Mouse (Mus musculus) intestine, postnatal 0 days (tissue): ENCODE data around the gene Zbtb43. TPM values are rescaled to one million over a fixed set of nuclear protein-coding genes. Genes with fewer than 3 reads are reported as not detected.

Experiments
- ATAC-seq: fragments of 200-750 bp; cut with Nextera tagmentation; 2 replicates; pipeline ENCODE4 v1.8.0; 2017; ENCODE audit warnings: mild to moderate bottlenecking, moderate TSS enrichment, moderate library complexity
- H3K27ac ChIP-seq: fragments of 300-500 bp; sonication (generic); 2 replicates; pipeline ENCODE4 v1.5.1; 2014; ENCODE audit warnings: mild to moderate bottlenecking, low read depth, low read length, moderate library complexity
- H3K27me3 ChIP-seq: fragments of 300-500 bp; sonication (generic); replicated peaks from 2 replicates; pipeline ENCODE4 v1.6.1; 2014; ENCODE audit warnings: low read length, mixed read lengths; ENCODE audit not compliant: control insufficient read depth, insufficient read depth
- H3K36me3 ChIP-seq: fragments of 300-500 bp; sonication (generic); 2 replicates; pipeline ENCODE4 v1.6.1; 2014; ENCODE audit warnings: mild to moderate bottlenecking, moderate library complexity; ENCODE audit not compliant: control insufficient read depth, insufficient read depth
- H3K4me1 ChIP-seq: fragments of 300-500 bp; sonication (generic); replicated peaks from 2 replicates; pipeline ENCODE4 v1.6.1; 2014; ENCODE audit warnings: antibody characterized with exemption, low read length, mixed read lengths; ENCODE audit not compliant: control insufficient read depth, insufficient read depth
- H3K4me2 ChIP-seq: fragments of 300-500 bp; sonication (generic); replicated peaks from 2 replicates; pipeline ENCODE4 v1.6.1; 2014; ENCODE audit warnings: low read depth, mild to moderate bottlenecking, moderate library complexity
- H3K4me3 ChIP-seq: fragments of 300-500 bp; sonication (generic); 2 replicates; pipeline ENCODE4 v1.5.1; 2014; ENCODE audit warnings: low read depth, low read length
- H3K9ac ChIP-seq: fragments of 300-500 bp; sonication (generic); 2 replicates; pipeline ENCODE4 v1.6.1; 2014; ENCODE audit warnings: mild to moderate bottlenecking, low read depth, low read length
- H3K9me3 ChIP-seq: fragments of 300-500 bp; sonication (generic); 2 replicates; pipeline ENCODE4 v1.6.1; 2016; ENCODE audit warnings: mixed run types; ENCODE audit not compliant: control insufficient read depth
- CTCF ChIP-seq: sonication (generic); IDR thresholded peaks from 2 replicates; pipeline ENCODE4 v1.5.1; 2016; ENCODE audit warnings: low read depth, mild to moderate bottlenecking, control low read depth, antibody characterized with exemption, moderate library complexity
- WGBS: fragments of 180-500 bp; shearing (Covaris S2); extraction: QIAGEN DNeasy Blood & Tissue Kit; methylation state at CpG from one replicate; pipeline ENCODE4 v1.1.7; 2014; 5-methylcytosine and 5-hydroxymethylcytosine counted together
- polyA plus RNA-seq: library from polyadenylated mRNA; unstranded; fragments of >200 nt; fragmentation: Nextera tagmentation; extraction: Ambion mirVana; gene quantifications from 2 replicates; pipeline ENCODE4 v1.2.1, GENCODE M21; 2015

Gene Zbtb43
- polyA plus RNA-seq, 1 experiment from 2014 or later = 9.3 TPM

GRCm38 (mm10) chr2:33452140-33452539 lies 16.2 kb downstream of the Zbtb43 start:
- Histone ChIP-seq H3K9me3 (no peaks in the 10 kb centered on the region), H3K9ac (no peak overlapping the region), H3K4me1 (no peaks in the 10 kb centered on the region), H3K27ac (no peak overlapping the region), H3K4me3 (no peak overlapping the region), H3K27me3 (no peaks in the 10 kb centered on the region), H3K4me2 (no peak overlapping the region), H3K36me3 (peaks cover 70% of the 10 kb centered on the region)
- TF ChIP-seq CTCF = no peak
- WGBS = 40% methylated on average over 4 of the region's 4 CpGs
- no peak; the same call in 1 of the 2 replicates for ATAC-seq

DNA sequence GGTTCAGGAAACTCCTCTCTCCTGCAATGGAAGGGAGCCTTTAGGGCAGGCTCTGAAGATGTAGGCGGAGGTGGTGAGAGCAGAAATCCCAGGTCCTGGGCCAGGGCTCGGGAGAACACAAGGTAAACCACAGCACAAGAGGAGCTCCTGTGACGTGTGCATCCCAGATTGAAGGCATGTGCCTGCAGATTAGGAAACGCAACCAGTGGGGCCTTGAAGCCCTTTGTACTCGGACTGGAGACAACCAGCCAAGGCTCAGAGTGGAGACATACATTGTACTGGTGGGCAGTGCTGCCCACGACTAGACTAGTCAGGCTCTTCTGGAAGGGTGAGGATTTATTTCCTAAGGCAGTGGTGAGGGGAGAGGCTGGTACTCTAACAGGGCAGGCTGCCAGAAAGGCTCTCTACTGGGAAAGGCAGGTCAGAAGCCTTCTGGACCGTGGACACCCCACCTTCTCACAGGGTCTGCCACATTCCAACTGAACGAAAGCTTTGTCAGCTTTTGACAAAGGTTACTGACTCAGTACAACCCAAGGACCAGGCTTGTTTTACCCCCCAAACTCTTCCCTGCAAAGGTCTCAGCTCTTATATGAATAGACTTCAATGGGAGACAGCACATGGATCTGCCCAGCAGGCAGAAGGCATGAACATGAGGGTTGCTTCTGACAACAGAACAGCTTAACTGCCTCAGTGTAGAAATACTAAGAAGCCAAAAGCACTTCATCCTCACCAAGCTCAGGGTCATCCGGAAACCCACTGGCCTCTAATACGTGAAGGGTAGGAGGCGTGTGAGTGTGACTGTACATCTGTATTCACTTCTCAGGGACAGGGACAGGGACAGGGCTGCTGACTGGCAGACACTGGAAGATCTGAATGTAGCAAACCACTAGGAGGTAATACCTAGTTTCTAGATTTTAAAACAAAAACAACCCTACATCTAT lies 17.1 kb downstream of the Zbtb43 start:
- Histone ChIP-seq H3K27ac (no peak overlapping the region), H3K4me3 (no peak overlapping the region), H3K36me3 (peaks cover 70% of the 10 kb centered on the region), H3K27me3 (no peaks in the 10 kb centered on the region), H3K9ac (no peak overlapping the region), H3K4me1 (no peaks in the 10 kb centered on the region), H3K9me3 (no peaks in the 10 kb centered on the region), H3K4me2 (no peak overlapping the region)
- no peak for ATAC-seq
- 85% methylated on average over 11 of the region's 11 CpGs for WGBS
- TF ChIP-seq CTCF = no peak

GRCm38 (mm10) chr2:33449119-33449873 lies 19.1 kb downstream of the Zbtb43 start:
- H3K9me3 ChIP-seq = no peaks in the 10 kb centered on the region
- ATAC-seq = no peak
- no peak overlapping the region for H3K9ac ChIP-seq
- 88% methylated on average over 22 of the region's 22 CpGs for WGBS
- H3K36me3 ChIP-seq = peaks cover 50% of the 10 kb centered on the region
- H3K27ac ChIP-seq = no peak overlapping the region
- TF ChIP-seq CTCF = no peak
- H3K27me3 ChIP-seq = no peaks in the 10 kb centered on the region
- H3K4me1 ChIP-seq = no peaks in the 10 kb centered on the region
- no peak overlapping the region for H3K4me3 ChIP-seq
- H3K4me2 ChIP-seq = no peak overlapping the region

GRCm38 (mm10) chr2:33446796-33447195 lies 21.6 kb downstream of the Zbtb43 start:
- H3K27ac ChIP-seq = no peak overlapping the region; the same call in 1 of the 2 replicates
- H3K4me3 ChIP-seq = no peak overlapping the region
- peaks cover 30% of the 10 kb centered on the region for H3K36me3 ChIP-seq
- H3K9ac ChIP-seq = no peak overlapping the region
- ATAC-seq = 0 out of 2 replicates have a peak, but pooled peaks have one; percentile 26
- no peaks in the 10 kb centered on the region for H3K9me3 ChIP-seq
- no peak for TF ChIP-seq CTCF
- WGBS = 45% methylated on average over 1 of the region's 1 CpGs
- no peak overlapping the region for H3K4me2 ChIP-seq
- H3K4me1 ChIP-seq = no peaks in the 10 kb centered on the region
- H3K27me3 ChIP-seq = no peaks in the 10 kb centered on the region

- TF ChIP-seq CTCF = no peak
- ATAC-seq = no peak
These were observed 22.6 kb downstream of the Zbtb43 start for GRCm38 (mm10) chr2:33445741-33446140.

DNA sequence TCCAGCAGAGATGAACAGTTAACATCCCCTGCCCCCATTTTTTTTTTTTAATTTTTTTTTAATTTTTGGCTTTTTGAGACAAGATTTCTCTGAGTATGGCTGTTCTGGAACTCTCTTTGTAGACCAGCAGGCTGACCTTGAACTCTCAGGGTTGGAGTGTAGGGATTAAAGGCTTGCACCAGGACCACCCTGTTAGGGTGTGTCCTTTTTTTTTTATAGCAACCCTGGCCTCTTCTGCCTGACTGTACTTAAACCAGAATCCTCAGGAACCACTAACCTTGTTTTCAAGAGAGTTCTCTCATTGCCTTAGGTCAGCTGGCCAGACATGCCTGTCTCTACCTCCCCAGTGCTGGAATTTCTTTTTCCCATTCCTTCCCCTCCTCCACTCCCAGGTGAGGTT lies 23.5 kb downstream of the Zbtb43 start:
- TF ChIP-seq CTCF = no peak
- no peak for ATAC-seq

More at GRCm38 (mm10) chr2:33445741-33446140, 22.6 kb downstream of the Zbtb43 start:
- no peak overlapping the region for H3K27ac ChIP-seq
- no peaks in the 10 kb centered on the region for H3K9me3 ChIP-seq
- H3K9ac ChIP-seq = no peak overlapping the region
- no peaks in the 10 kb centered on the region for H3K27me3 ChIP-seq
- peaks cover 24% of the 10 kb centered on the region for H3K36me3 ChIP-seq
- H3K4me1 ChIP-seq = no peaks in the 10 kb centered on the region
- no peak overlapping the region for H3K4me3 ChIP-seq
- no peak overlapping the region for H3K4me2 ChIP-seq
- 89% methylated on average over 5 of the region's 5 CpGs for WGBS

More for the DNA sequence above, 23.5 kb downstream of the Zbtb43 start:
- Histone ChIP-seq H3K27ac (no peak overlapping the region), H3K36me3 (peaks cover 16% of the 10 kb centered on the region), H3K4me1 (no peaks in the 10 kb centered on the region), H3K4me3 (no peak overlapping the region), H3K4me2 (no peak overlapping the region), H3K9me3 (no peaks in the 10 kb centered on the region), H3K9ac (no peak overlapping the region), H3K27me3 (no peaks in the 10 kb centered on the region)
